Mouse (Mus musculus): Measurements from ENCODE around the gene Erlec1.

Erlec1 gene

DNA sequence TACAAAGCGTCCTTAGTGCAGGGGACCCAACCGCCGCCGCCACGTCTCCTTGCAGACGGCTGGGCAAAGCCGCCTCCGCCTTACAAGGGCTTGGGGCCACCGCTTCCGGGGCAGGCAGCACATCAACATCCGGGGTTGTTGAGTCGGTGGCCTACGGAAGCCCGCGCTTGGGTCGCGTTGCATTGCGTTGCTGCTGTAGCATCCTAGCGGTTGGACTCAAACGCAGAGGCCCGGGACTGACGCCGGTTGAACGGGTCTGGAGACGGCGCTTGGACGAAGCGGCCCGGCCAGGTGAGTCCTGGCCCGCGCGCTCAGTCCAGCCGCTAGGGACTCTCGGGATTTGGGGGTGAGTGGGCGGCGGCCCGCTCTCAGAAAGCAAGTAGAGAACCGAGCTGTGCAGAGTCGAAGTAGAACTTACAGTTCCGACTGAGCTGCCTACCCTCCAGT, at the start of gene Erlec1:
Gene Erlec1 (minus strand): TSS at position 57 of the 447 bp plus-strand sequence.
- peak; percentile 86 for DNase-seq (ENCODE audit: low spot score)

DNA sequence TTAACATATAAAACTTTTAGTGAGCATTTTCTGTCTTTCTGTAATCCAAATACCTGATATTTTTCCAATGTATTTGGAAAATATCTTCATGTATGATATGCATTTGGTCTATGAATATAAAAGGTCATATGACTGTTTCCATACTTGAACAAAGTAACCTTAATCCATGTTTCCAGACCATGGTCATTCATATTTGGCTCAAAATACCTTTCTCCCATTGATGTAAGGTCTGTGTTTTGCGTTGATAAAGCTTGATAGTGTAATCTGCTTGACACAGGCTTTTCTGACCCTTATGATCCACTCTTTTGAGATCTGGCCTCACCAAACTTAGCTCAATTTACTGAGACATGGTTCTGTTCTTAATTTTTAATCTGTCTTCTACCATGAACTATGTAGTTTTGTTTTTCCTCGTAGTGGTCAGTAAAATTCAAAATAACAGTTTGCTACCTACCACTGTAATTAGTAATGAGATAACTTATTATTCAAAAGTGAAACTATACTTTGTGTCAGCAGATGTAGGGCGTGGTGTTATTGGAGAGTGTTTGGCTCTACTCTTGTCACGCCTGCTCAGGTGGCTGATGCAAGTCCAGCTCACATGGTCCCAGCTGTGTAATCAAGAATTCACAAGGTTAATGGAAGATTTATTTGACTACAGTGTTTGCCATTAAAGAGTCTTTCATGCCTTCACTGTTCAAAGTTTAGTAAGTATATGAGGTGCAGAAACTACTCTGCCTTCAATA, 47.2 kb upstream of the Erlec1 start:
- no peak for DNase-seq (ENCODE audit: low spot score)

DNA sequence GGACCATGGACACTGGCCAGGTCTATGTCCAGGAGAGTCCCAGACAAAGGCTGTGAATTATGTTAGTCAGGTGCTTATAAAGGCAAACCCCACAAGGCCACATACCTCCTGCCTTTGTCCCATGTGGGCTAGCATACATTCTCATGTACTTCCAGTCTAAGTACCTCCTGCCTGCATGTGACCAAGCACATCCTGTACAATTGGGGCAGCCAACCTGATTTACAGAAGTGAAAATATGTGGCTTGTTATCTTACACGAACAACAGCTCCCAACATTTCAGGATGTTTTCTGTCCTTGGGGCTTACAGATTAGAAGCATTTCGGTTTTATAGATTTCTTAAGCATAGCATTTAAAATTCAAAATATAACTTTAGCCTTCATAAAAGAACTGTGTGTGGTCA, 45.9 kb upstream of the Erlec1 start:
- no peak for DNase-seq (ENCODE audit: low spot score)

DNA sequence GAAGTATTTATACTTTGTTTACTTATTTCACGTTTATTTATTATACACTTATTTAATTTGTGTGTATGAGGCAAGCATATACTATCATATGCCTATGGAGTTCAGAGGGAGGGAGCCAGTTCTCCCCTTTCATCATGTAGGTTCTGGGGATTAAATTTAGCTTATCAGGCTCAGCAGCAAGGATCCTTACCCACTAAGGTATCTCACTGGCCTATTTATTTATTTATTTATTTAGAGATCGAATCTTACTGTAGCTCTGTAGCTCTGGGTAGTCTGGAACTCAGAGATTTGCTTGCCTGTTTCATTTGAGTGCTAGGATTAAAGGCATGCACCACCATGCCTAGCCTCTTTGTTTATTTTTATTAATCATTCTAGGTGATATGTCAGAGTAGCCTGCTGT, 44.6 kb upstream of the Erlec1 start:
- DNase-seq (ENCODE audit: low spot score): no peak

DNA sequence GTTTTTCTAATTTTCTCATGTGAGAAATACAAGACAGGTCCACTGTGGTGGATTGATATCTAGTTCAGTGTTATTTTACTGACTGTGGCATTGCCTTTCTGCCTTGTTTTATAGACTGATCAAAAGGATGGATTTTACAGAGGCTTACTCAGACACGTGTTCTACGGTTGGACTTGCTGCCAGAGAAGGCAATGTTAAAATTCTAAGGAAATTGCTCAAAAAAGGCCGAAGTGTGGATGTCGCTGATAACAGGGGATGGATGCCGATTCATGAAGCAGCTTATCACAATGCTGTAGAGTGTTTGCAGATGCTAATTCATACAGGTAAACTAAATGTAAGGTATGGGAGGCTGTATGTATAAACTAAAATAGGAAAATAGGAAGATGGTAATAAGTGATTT, 44.1 kb upstream of the Erlec1 start:
- DNase-seq (ENCODE audit: low spot score): no peak

DNA sequence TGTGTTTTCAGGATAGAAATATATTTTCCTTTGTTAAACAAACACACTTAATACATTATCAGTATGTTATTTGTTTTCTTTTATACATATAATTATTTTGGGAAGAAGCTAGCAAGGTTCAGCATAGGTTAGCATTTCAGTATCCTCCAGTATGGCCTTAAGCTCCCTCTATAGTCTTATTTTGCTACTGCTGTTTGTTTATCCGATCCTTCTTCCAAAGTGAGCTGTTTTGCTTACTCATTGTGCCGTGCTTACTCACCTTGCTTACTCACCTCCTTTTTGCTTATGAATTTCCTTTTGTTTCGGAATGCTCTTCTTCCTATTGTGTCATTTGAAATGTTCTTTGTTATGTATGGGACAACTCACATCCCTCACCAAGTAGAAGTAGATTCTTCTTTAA, 42.5 kb upstream of the Erlec1 start:
- DNase-seq (ENCODE audit: low spot score): no peak

DNA sequence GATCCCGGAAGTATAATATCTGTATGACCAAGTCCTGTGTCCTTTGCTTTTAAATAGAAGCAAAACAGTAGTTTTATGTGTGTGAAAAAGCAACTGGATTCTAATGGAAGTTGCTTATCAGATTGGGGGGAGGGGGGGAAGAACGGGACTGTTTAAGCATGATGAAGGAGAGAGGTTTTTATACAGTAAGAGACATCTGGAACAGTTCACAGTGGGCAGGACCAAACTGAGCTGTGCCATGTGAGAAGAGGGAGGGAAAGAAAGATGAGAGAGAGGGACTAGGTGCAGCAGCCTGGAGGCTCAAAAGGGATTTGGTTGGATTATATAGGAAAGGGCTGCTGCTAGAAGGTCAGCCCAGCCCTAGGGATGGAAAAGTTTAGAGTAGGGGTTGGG, 32.5 kb upstream of the Erlec1 start:
- DNase-seq (ENCODE audit: low spot score): no peak

DNA sequence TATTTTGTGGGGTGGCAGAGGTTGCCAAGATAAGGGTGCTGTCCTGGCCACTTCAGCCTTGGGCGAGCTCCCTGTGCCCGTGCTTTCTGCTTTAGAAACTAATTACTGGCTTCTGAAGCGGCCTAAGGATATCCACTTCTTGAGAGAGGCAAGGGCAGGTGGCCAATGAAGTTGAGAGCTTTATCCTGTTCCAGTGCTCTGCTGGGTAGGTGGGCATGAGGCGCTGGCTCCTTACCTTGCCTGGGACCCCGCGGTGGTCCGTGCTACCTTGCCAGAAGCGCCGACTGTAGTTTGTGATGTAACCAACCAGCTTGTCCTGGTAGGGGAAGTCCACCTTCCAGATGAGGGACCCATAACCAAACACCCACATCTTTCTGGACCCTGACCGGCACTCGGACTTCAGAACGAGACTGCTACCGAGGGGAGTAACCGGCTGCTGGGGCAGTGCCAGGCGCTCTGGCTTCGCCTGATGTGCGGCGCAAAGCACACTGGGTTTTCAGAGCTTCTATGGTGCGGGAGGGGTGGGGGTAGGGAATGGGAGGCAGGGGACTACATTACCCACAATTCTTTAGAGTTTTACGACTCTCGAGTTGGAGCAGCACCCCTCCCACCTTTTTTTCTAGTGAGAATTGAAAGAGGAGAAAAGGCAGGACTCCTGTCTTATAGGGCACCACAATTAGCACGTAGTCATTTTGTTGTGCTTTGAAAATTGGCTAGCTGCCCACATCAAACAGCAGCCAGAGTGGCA, 31.9 kb upstream of the Erlec1 start, which contains the start of gene Chac2:
Gene Chac2 (minus strand): TSS at position 474 of the 748 bp plus-strand sequence.
- DNase-seq (ENCODE audit: low spot score): peak; percentile 86

DNA sequence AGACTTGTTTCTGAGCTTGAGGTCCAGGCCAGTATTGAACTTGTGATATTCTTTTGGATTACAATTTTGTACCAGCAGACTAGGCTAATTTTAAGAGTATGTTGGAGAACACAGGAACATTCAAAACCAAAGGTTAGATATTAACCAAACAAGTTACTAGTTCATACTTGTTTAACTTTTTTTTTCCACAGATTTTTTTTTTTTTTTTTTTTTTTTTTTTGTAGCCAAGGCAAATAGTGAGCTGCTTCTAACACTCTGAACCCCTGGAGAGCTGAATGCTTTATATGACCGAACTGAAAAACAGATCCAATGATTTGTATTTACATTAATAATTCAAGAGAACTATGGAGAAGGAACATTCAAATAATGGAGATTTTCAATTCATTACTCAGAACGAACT, 31.1 kb upstream of the Erlec1 start:
- no peak for DNase-seq (ENCODE audit: low spot score)

DNA sequence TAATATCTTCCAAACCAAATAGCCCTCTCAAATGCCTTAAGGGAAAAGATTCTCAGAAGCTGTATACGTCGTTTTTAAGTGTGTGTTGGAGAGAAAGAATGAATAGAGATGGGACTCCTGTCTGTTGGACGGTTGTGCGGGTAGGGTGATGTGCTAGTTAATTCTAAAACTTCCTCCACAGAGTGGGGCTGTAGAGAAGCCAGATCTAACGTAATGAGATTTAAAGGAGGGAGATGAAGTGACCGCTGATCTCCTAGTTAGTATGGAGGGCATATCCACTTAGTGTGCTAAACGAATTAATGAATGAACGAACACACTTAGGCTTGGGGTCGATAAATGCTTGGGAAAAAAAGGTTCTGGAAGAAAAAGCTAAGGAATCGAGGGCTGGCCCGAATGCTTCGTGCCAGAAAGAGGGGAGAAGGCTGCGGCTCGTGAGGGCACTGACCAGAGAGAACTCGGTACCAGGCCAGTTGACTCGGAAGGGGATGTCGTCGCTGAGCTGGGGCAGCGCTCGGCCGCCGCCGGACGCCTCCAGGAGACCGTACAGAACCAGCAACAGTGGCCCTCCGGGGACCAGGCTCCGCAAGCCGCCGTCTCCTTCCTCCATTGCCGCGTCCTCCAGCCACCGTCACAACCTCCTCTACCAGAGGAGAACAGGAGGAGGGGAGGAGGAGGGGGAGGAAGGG, 523 bp downstream of the Erlec1 start:
- DNase-seq (ENCODE audit: low spot score): peak; percentile 53

DNA sequence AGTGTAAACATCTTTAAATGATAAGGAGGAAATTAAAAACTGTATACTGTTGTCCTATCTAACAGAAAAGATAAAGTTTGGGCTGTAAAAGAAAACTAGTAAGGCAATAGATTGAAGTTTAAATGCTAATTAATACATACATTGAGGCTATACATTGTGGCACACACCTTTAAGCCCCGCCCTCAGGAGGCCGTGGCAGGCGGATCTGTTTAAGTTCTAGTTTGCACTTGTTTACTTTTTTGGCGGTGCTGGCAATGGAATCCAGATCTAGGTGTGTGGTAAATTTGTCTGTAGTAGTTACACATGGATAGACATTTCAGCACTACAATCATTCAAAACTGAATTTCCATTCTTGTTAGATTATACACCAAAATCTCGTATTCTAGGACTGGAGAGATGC, 1.3 kb downstream of the Erlec1 start:
- no peak for DNase-seq (ENCODE audit: low spot score)

DNA sequence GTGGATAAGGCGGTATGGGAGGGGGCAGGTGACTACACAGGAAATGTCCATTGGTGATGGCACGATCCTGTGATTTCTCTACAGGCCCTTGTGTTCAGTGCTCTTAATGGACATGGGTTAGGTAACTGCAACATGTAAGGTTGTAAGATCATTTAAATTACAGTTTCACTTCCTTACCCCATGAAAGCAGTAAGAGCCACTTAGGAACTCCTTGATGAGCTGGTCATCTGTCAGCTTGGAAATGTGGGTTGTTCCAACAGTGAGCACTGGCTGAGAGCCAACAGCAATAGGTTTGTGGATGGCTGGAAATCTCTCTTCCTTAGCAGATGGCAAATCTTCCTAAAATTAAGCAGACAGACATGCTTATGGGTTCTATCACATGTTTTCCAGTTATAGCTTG, 10.6 kb downstream of the Erlec1 start:
- DNase-seq (ENCODE audit: low spot score): no peak

DNA sequence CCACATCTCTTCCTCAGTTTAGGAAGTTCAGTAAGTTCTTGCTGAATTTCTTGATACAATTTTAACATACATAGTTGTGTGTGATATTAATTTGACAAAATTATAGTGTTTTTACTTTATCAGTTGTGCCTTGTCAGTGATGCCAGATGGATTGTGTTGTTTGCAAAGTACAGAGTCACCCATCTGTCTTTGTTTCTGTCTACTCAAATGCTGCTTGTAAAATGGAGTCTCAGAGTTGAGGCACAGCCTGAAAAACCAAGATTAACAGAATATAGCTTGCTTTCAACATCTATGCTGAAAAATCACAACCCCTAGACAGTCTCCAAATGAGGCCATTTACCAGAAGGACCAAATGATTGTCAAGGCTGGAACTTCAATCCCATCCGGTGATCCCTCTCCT, 25.6 kb downstream of the Erlec1 start:
- no peak for DNase-seq (ENCODE audit: low spot score)

DNA sequence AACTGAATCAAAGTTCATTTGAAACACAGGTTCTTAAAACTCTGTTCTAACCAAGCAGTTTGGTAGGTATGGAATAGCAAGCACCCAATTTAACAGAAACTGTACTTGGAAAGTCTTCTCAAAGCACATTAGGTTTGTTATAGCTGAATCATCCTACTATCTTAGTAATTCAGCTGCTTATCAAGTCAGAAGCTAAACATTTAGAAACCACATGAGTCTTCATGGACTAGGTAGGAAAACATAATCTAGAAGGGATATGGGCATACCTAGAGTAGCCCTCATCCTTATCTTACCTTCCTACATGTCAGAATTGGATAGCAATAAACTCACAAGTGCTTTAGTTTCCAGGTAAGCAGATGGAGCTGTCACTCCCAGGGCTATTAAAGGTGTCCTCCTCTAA, 26.1 kb downstream of the Erlec1 start:
- no peak for DNase-seq (ENCODE audit: low spot score)

DNA sequence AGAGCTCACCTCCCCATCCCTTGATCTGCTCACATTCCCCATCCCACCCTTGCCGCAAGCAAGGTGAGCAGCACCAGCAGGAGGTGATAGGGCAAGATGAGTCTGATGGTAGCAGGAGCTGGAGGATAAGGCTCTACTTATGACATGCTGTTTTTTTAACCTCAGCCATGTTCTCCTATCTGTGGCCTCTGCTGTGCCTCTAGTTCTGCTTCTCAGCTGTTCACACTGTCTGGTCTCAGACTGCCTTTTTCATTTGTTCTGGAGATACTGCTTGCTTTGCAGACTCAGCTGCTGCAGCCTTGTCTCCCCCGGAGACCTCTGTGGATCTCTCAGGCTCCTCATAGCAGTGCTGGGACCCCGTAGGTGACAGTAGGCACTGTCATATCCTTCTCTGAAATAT, 30.9 kb downstream of the Erlec1 start:
- DNase-seq (ENCODE audit: low spot score): no peak

DNA sequence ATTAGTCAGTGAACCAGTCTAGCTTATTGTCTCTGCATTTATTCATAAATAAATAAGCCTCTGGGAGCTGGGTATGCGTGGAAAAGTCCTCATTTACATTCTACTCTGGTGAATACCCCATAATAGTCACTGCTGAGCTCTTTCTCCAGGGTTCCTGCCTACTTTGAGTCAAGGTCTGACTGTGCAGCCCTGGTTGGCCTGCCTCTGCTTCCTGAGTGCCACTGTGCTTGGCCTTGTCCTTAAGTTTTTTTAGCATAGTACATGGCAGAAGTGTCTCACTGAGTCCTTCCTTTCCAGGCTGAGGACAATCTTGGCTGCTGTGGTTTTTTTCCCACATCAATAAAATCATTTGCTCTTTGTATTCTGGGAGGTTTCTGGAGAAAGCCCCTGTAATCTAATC, 33.5 kb downstream of the Erlec1 start:
- no peak for DNase-seq (ENCODE audit: low spot score)

DNA sequence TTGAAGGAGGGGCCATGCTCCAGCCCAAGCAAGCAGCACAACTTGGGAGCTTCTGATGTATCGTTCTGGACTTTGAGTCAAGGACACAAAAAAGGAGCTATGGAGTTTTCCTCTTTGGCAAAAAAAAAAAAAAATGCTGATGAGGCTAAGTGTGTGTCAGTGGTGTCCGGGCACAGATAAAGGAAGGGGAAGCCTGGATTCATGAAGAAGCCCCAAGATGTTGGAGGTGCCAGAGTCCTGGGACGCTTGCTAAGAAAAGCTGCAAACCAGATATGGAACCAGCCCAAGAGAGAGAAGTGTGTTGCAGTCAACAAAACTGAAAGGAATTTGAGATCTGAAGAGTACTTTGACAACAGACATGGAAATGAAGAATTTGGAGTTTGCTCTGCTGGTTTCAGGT, 41.8 kb downstream of the Erlec1 start:
- no peak for DNase-seq (ENCODE audit: low spot score)

DNA sequence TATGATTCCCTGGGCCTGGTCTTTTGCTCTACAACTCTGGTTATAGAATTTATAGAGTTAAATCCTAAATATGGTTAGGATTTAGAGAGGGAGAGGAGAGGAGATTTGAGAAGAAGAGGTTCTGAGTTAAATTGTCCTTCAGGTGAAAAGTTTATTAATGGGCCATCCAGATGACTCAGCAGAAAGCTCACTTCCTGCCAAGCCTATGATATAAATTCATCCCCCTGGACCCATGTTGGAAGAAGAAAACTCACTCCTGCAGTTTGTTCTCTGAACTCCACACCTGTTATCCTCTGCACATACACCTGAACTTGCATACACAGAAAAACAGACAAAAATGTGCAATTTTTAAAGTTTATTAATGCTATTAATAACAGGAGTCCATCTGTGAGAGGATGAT, 54.8 kb downstream of the Erlec1 start:
- no peak for DNase-seq (ENCODE audit: low spot score)

DNA sequence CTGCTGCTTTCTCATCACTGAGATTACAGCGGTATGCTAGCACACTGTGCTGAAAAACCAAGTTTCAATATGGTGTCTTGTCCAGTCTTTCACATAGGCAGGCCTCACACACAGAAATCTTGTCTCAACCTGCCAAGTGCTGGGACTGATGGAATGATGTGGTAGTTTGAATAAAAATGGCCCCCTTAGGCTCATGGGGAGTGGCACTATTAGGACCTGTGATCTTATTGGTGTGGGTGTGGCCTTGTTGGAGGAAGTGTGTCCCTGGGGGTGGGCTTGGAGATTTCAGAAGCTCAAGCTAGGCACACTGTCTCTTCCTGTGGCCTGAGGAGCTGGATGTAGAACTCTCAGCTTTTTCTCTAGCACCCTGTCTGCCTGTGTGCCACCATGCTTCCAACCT, 57.9 kb downstream of the Erlec1 start:
- no peak for DNase-seq (ENCODE audit: low spot score)

DNA sequence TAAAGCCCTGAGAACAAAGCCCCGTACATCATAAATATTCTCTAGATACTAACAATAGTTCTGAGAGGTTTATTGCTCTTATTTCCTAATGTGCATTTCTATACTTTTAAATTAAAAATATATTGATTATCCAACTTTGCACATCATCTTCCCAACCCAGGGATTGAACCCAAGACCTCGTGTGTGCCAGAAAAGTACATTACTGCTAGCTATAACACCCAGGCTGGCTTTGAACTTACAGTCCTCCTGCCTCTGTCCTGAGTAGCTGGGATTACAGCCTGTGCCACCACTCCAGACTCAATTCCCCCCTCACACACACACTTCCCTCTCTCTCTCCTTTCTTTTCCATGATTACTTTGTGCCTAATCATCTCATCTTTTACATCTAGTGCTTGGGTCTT, 66.0 kb downstream of the Erlec1 start:
- no peak for DNase-seq (ENCODE audit: low spot score)

DNA sequence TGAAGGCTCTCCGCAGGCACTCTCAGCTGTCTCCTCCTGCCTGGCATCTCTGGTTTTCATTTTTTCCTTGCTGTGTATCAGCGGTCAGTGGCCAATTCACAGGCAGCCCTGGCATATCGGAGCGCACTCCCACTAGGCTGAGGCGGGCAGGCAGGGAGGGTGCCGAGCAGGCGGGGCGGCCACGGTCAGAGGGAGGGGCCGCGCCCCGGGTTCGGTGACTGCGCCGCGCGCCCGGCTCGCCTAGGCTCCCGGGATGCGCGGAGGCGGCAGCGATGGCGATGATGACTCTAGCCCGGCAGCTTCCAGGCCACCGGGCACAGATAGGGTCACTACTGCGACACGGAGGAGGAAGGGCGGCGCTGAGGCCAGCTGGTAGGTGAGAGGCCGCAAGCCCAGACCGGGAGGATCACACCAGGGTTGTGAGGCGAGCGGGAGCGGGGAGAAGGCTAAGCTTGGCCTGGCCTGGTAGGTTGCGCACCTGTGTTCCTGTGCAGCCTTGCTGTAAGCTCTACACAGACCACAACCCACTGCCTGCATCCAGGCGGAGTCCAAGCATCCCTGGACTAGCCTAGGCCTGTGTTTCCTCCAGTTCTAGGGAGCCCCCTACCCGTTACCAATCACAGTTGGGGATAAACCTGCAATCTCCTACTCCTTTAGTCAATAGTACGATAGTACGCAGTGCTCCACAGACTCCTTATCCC, 68.8 kb downstream of the Erlec1 start, which contains the start of the genes Gpr75 and Asb3:
Gene Gpr75 (plus strand): TSS at position 188 of the 701 bp plus-strand sequence.
Gene Asb3 (plus strand): TSS at position 246 of the 701 bp plus-strand sequence.
- DNase-seq (ENCODE audit: low spot score): peak; percentile 78

Data from ovary, postnatal 36 days (tissue).